Mouse (Mus musculus) granulocyte monocyte progenitor cell, adult 5-6 weeks (primary cell): Measurements from ENCODE around the gene Olfr1499. TPM values are rescaled to one million over a fixed set of nuclear protein-coding genes. Genes with fewer than 3 reads are reported as not detected.
A peak's percentile ranks its signal among the peaks of the same experiment; 100 is the strongest.
"Not testable (repeated sequence)": the region's sequence is repeated elsewhere in the genome, so short reads cannot be mapped to it uniquely, and the experiment has no call there.

Experiments
- ATAC-seq: replicated peaks from 2 replicates; pipeline ENCODE4 v1.8.0; 2016; ENCODE audit warnings: mild to moderate bottlenecking, moderate TSS enrichment, inconsistent platforms; ENCODE audit not compliant: poor library complexity, severe bottlenecking
- total RNA-seq, 2 experiments: library from RNA; stranded (forward) in 1 of 2; stranded (reverse) in 1 of 2; fragments of 200-712, 200-1000 nt in 1 of 2; fragments of >200 nt in 1 of 2; fragmentation: Nextera tagmentation in 1 of 2; gene quantifications; 2 replicates each; pipeline ENCODE4 v1.2.3; 2014 to 2017

Gene Olfr1499
- total RNA-seq (2014; fragmentation: Nextera tagmentation) (not detected in 2 replicates), total RNA-seq (2017) (not detected in 2 replicates)

DNA sequence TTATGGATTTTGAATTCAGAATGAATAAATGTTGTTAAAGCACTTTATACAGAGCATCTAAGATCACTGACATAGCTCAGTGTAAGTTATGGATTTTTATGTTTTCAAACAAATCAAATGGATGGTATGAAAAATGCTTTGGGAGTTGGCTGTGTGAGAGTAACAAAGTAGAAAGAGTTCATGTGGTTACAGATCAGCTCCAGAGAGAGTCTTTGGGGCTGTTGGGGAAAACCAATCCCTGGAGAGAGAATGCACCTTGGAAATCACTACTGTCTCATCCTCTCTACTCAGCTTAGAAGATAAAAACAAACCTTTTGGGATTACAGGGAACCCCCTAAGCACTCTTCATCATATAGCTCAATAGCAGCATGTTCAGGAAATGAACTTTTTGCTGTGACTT, at the start of gene Olfr1499:
Gene Olfr1499, minus strand, starts transcription at position 101 of the 400 bp plus-strand sequence.
- ATAC-seq = no peak

GRCm38 (mm10) chr19:13861495-13861894, 42.2 kb upstream of the Olfr1499 start, which contains the start of gene Olfr1502:
Gene Olfr1502 (plus strand): TSS chr19:13861795.
- no peak for ATAC-seq

GRCm38 (mm10) chr19:13850592-13850991, 31.3 kb upstream of the Olfr1499 start, which contains the start of gene Olfr1501:
Gene Olfr1501 (minus strand): TSS chr19:13850692.
- not testable (repeated sequence) for ATAC-seq

DNA sequence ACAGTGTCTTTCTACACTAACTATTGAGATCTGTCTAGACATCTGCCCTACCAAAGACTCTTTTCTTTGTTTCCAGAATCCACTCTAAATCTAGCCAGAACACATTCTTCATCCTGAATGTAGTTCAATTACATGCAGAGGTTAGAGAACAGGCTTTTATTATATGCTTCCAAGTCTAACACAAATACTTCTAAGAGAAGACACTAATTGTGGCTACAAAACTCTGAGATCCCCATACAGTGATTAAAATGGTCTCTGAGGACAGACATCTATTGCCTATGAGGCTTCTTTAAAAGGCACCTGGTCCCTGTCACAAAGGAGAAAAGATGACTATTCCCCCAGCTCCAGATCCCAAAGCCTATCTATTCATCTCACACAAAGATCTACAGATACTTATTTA, 11.1 kb upstream of the Olfr1499 start, which contains the start of gene Olfr1500:
Gene Olfr1500, minus strand, starts transcription at position 101 of the 400 bp plus-strand sequence.
- ATAC-seq = no peak

DNA sequence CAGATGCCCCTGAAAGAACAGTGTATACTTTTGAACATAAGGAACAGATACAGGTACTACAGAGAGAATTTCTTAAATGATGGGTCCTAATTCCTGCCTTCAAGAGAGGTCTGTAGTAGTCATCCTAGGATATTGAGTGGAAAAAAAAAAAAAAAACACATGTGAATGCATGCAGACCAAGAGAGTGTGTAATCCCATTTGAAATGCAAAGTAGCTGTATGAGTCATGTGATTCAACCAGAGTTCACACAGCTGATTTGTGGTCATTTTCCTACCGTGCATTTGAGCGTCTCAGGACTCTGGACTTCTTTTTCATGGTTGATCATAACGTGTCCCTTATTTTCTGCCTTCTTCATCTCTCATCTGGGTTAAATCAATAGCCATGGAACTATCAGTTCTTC, 9.2 kb upstream of the Olfr1499 start:
- ATAC-seq = no peak

GRCm38 (mm10) chr19:13820847-13821246, 1.6 kb upstream of the Olfr1499 start:
- ATAC-seq = 0 out of 2 replicates have a peak, but pooled peaks have one; percentile 3

DNA sequence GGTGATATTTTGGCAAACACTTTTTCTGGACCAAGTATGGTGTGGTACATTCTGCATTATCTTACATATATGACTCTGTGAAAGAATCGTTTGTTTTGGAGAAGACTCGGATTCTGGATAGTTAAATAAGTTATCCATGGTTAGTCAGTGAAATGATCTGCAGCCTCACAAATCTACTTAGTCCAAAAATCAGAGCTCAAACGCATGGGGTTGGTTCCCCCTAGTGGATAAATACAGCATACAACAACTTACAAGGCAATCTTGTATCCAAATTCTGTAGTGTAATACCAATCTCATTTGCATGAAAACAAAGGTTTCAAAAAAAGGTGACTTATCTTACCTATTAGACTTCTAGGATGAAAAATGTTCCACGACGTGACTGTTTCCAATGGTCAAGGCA, 420 bp downstream of the Olfr1499 start:
- no peak for ATAC-seq

DNA sequence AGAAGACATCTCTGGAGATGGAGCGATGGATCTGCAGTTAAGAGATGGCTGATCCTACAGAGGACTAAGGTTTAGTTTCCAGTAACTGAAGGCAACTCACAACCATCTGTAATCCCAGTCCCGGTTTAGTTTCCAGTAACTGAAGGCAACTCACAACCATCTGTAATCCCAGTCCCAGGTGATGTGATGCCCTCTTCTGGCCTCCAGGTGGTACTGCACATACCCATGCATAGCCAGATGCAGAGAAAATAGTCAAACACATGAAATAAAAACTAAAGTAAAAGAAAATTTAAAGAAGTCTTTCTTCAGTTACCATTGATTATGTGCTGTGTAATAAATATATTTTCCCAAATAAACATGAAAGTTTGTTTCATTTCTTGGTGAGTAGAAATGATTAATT, 6.4 kb downstream of the Olfr1499 start:
- no peak for ATAC-seq

DNA sequence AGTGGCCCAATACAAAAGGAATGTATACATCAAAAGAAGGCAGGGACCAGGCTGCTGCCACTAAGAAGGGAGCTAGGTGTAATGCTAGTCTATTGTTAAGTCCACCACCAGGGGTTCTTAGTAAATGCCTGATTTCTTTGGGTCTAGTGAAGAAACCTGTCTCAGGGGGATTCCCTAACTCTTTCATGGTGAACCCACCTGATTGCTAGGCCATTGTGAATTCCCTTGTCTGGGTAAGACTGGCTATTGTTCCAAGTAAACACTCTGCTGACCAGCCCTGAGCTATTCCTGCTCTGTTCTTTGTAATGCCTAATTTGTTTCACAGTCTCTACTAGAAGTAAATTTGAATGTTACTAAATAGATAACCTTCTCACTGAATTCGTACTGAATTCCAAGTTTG, 13.8 kb downstream of the Olfr1499 start:
- not testable (repeated sequence) for ATAC-seq

GRCm38 (mm10) chr19:13798102-13798501, 21.1 kb downstream of the Olfr1499 start, which contains the start of gene Olfr1497:
Gene Olfr1497 (minus strand): TSS chr19:13798202.
- ATAC-seq = no peak

GRCm38 (mm10) chr19:13777578-13777977, 41.7 kb downstream of the Olfr1499 start, which contains the start of gene Olfr1496:
Gene Olfr1496 (plus strand): TSS chr19:13777878.
- no peak for ATAC-seq

GRCm38 (mm10) chr19:13768565-13769276, 50.5 kb downstream of the Olfr1499 start:
- no peak for ATAC-seq

DNA sequence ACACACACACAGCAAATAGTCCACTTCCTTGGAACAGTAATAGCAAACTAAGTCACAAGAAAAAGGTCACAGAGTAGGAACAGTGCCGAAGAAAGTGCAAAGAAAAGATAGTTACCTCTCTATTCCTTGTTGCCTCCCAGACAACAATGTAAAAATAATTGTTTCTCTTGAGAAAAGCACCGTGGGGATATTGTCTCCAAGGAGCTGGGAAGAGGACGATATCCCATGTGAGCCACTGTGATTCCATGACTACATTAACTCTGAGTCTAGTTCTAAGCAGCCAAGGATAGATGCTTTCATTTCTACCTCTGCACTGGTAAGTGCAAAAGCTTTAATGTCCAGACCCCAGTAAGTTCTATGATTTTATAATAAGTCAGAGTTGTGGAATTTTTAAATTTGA, 54.9 kb downstream of the Olfr1499 start, which contains the start of gene Olfr1495:
Gene Olfr1495, plus strand, starts transcription at position 301 of the 400 bp plus-strand sequence.
- no peak for ATAC-seq

Other genes starting within 250 kb of the Olfr1499 start
- not detected in 2 replicates for gene Olfr1484, start 235.9 kb downstream of the Olfr1499 start, total RNA-seq (2014; fragmentation: Nextera tagmentation)
- not detected in 2 replicates for gene Olfr1484, start 235.9 kb downstream of the Olfr1499 start, total RNA-seq (2017)
- not detected in 2 replicates for gene Olfr1487, start 202.1 kb downstream of the Olfr1499 start, total RNA-seq (2014; fragmentation: Nextera tagmentation)
- not detected in 2 replicates for gene Olfr1487, start 202.1 kb downstream of the Olfr1499 start, total RNA-seq (2017)
- gene Olfr1489, start 187.8 kb downstream of the Olfr1499 start, total RNA-seq (2014; fragmentation: Nextera tagmentation) = not detected in 2 replicates
- gene Olfr1489, start 187.8 kb downstream of the Olfr1499 start, total RNA-seq (2017) = not detected in 2 replicates
- gene Olfr1490, start 168.4 kb downstream of the Olfr1499 start, total RNA-seq (2014; fragmentation: Nextera tagmentation) = not detected in 2 replicates
- gene Olfr1490, start 168.4 kb downstream of the Olfr1499 start, total RNA-seq (2017) = not detected in 2 replicates
- gene Olfr1491, start 122.2 kb downstream of the Olfr1499 start, total RNA-seq (2014; fragmentation: Nextera tagmentation) = not detected in 2 replicates
- not detected in 2 replicates for gene Olfr1491, start 122.2 kb downstream of the Olfr1499 start, total RNA-seq (2017)
- gene Olfr1493-ps1, start 96.2 kb downstream of the Olfr1499 start, total RNA-seq (2014; fragmentation: Nextera tagmentation) = not detected in 2 replicates
- not detected in 2 replicates for gene Olfr1493-ps1, start 96.2 kb downstream of the Olfr1499 start, total RNA-seq (2017)
- gene Olfr1494, start 79.7 kb downstream of the Olfr1499 start, total RNA-seq (2014; fragmentation: Nextera tagmentation) = not detected in 2 replicates
- not detected in 2 replicates for gene Olfr1494, start 79.7 kb downstream of the Olfr1499 start, total RNA-seq (2017)
- not detected in 2 replicates for gene Olfr1495, start 54.8 kb downstream of the Olfr1499 start, total RNA-seq (2014; fragmentation: Nextera tagmentation)
- not detected in 2 replicates for gene Olfr1495, start 54.8 kb downstream of the Olfr1499 start, total RNA-seq (2017)
- gene Olfr1496, start 41.6 kb downstream of the Olfr1499 start, total RNA-seq (2014; fragmentation: Nextera tagmentation) = not detected in 2 replicates
- not detected in 2 replicates for gene Olfr1496, start 41.6 kb downstream of the Olfr1499 start, total RNA-seq (2017)
- not detected in 2 replicates for gene Olfr1497, start 21.2 kb downstream of the Olfr1499 start, total RNA-seq (2014; fragmentation: Nextera tagmentation)
- not detected in 2 replicates for gene Olfr1497, start 21.2 kb downstream of the Olfr1499 start, total RNA-seq (2017)
- gene Olfr1500, start 11.0 kb upstream of the Olfr1499 start, total RNA-seq (2014; fragmentation: Nextera tagmentation) = not detected in 2 replicates
- not detected in 2 replicates for gene Olfr1500, start 11.0 kb upstream of the Olfr1499 start, total RNA-seq (2017)
- not detected in 2 replicates for gene Olfr1501, start 31.2 kb upstream of the Olfr1499 start, total RNA-seq (2014; fragmentation: Nextera tagmentation)
- gene Olfr1501, start 31.2 kb upstream of the Olfr1499 start, total RNA-seq (2017) = not detected in 2 replicates
- gene Olfr1502, start 42.3 kb upstream of the Olfr1499 start, total RNA-seq (2014; fragmentation: Nextera tagmentation) = not detected in 2 replicates
- not detected in 2 replicates for gene Olfr1502, start 42.3 kb upstream of the Olfr1499 start, total RNA-seq (2017)
- gene Olfr1504, start 78.5 kb upstream of the Olfr1499 start, total RNA-seq (2014; fragmentation: Nextera tagmentation) = not detected in 2 replicates
- not detected in 2 replicates for gene Olfr1504, start 78.5 kb upstream of the Olfr1499 start, total RNA-seq (2017)
- not detected in 2 replicates for gene Olfr1505, start 94.1 kb upstream of the Olfr1499 start, total RNA-seq (2014; fragmentation: Nextera tagmentation)
- gene Olfr1505, start 94.1 kb upstream of the Olfr1499 start, total RNA-seq (2017) = not detected in 2 replicates